Mouse (Mus musculus) CH12.LX (cell line): Measurements from ENCODE around the gene Plekha5. TPM values are rescaled to one million over a fixed set of nuclear protein-coding genes. Genes with fewer than 3 reads are reported as not detected.
A peak's percentile ranks its signal among the peaks of the same experiment; 100 is the strongest.

Source experiments
- DNase-seq: peaks from one replicate; pipeline ENCODE4 v3.0.0-alpha.2; 2013; ENCODE audit errors: extremely low read depth
- H3K27ac ChIP-seq: 2 replicates; pipeline ENCODE4 v1.5.1; 2012; ENCODE audit warnings: low read depth, mild to moderate bottlenecking, control low read depth, moderate library complexity; ENCODE audit not compliant: insufficient read depth
- H3K27me3 ChIP-seq: replicated peaks from 2 replicates; pipeline ENCODE3; 2012; ENCODE audit warnings: inconsistent platforms
- H3K36me3 ChIP-seq, 2 experiments: replicated peaks in 1 of 2; 2 replicates each; pipeline versions ENCODE3 to v1.6.1; 2012; ENCODE audit warnings: inconsistent platforms in 1 of 2, low read length in 1 of 2, mild to moderate bottlenecking in 1 of 2, mixed read lengths in 1 of 2, moderate library complexity in 1 of 2; ENCODE audit not compliant: control insufficient read depth in 1 of 2, insufficient read depth in 1 of 2
- H3K4me1 ChIP-seq, 2 experiments: 2 replicates each; pipeline ENCODE4 v1.6.1; 2012; ENCODE audit warnings: inconsistent platforms in 1 of 2, moderate library complexity in 1 of 2; ENCODE audit not compliant: insufficient read depth in 2 of 2, control insufficient read depth in 1 of 2
- H3K4me2 ChIP-seq: 2 replicates; pipeline ENCODE4 v1.6.1; 2012; ENCODE audit warnings: low read depth, mild to moderate bottlenecking, control low read depth; ENCODE audit not compliant: poor library complexity, insufficient read depth, severe bottlenecking
- H3K4me3 ChIP-seq, 3 experiments: fragments of 150-350 bp in 1 of 3; sonication (generic) in 1 of 3; replicated peaks in 1 of 3; 2 replicates each; pipeline versions ENCODE3 to v1.5.1; 2011 to 2012; ENCODE audit warnings: low read depth in 2 of 3, low read length in 2 of 3, mild to moderate bottlenecking in 2 of 3, moderate library complexity in 2 of 3, control low read depth in 1 of 3, improper control_type of control experiment in 1 of 3, inconsistent platforms in 1 of 3, mixed read lengths in 1 of 3; ENCODE audit not compliant: poor library complexity in 1 of 3
- H3K79me2 ChIP-seq: replicated peaks from 2 replicates; pipeline ENCODE4 v1.6.1; 2012; ENCODE audit warnings: mild to moderate bottlenecking, moderate library complexity; ENCODE audit not compliant: control insufficient read depth, poor library complexity, insufficient read depth, severe bottlenecking; ENCODE audit errors: extremely low read depth
- H3K9ac ChIP-seq: 2 replicates; pipeline ENCODE4 v1.6.1; 2012; ENCODE audit warnings: low read depth, mild to moderate bottlenecking, control low read depth, moderate library complexity; ENCODE audit not compliant: insufficient read depth
- H3K9me3 ChIP-seq: replicated peaks from 2 replicates; pipeline ENCODE3; 2012; ENCODE audit warnings: low read length, inconsistent platforms, mixed read lengths
- CHD2 ChIP-seq: IDR thresholded peaks from 2 replicates; pipeline ENCODE4 v1.6.1; 2011; ENCODE audit warnings: low read length, improper control_type of control experiment
- CTCF ChIP-seq, 2 experiments: IDR thresholded peaks in 1 of 2; conservative IDR thresholded peaks in 1 of 2; 2 replicates each; pipeline ENCODE4 v1.5.1; 2011 to 2012; ENCODE audit warnings: low read depth in 2 of 2, low read length in 2 of 2, improper control_type of control experiment in 1 of 2, inconsistent platforms in 1 of 2, mild to moderate bottlenecking in 1 of 2, moderate library complexity in 1 of 2
- EP300 ChIP-seq: IDR thresholded peaks from 2 replicates; pipeline ENCODE4 v1.6.1; 2011; ENCODE audit warnings: low read length, improper control_type of control experiment
- JUND ChIP-seq: conservative IDR thresholded peaks from 2 replicates; pipeline ENCODE4 v1.6.1; 2011; ENCODE audit warnings: low read depth, low read length, improper control_type of control experiment
- KAT2A ChIP-seq: IDR thresholded peaks from 2 replicates; pipeline ENCODE4 v1.6.1; 2012; ENCODE audit warnings: low read length, improper control_type of control experiment, inconsistent platforms; ENCODE audit not compliant: insufficient replicate concordance
- MAX ChIP-seq: IDR thresholded peaks from 2 replicates; pipeline ENCODE4 v1.6.1; 2011; ENCODE audit warnings: low read length, improper control_type of control experiment
- MXI1 ChIP-seq: IDR thresholded peaks from 2 replicates; pipeline ENCODE4 v1.6.1; 2011; ENCODE audit warnings: mild to moderate bottlenecking, low read depth, low read length, improper control_type of control experiment
- NELFE ChIP-seq: IDR thresholded peaks from 2 replicates; pipeline ENCODE4 v1.6.1; 2011; ENCODE audit warnings: low read depth, low read length, improper control_type of control experiment
- NRF1 ChIP-seq: IDR thresholded peaks from 2 replicates; pipeline ENCODE4 v1.6.1; 2014; ENCODE audit warnings: low read depth, mild to moderate bottlenecking, inconsistent platforms, low read length, improper control_type of control experiment, moderate library complexity
- RAD21 ChIP-seq: IDR thresholded peaks from 2 replicates; pipeline ENCODE4 v1.6.1; 2011; ENCODE audit warnings: low read depth, mild to moderate bottlenecking, low read length, improper control_type of control experiment, moderate library complexity
- RCOR1 ChIP-seq: conservative IDR thresholded peaks from 2 replicates; pipeline ENCODE4 v1.6.1; 2012; ENCODE audit warnings: low read depth, mild to moderate bottlenecking, inconsistent platforms, low read length, improper control_type of control experiment
- SMC3 ChIP-seq: IDR thresholded peaks from 2 replicates; pipeline ENCODE4 v1.6.1; 2011; ENCODE audit warnings: low read depth, low read length, improper control_type of control experiment
- TBP ChIP-seq: conservative IDR thresholded peaks from 2 replicates; pipeline ENCODE4 v1.6.1; 2011; ENCODE audit warnings: low read depth, low read length, improper control_type of control experiment
- TCF12 ChIP-seq: IDR thresholded peaks from 2 replicates; pipeline ENCODE4 v1.6.1; 2014; ENCODE audit warnings: low read depth, mild to moderate bottlenecking, inconsistent platforms, low read length, improper control_type of control experiment
- UBTF ChIP-seq: IDR thresholded peaks from 2 replicates; pipeline ENCODE4 v1.6.1; 2012; ENCODE audit warnings: low read depth, mild to moderate bottlenecking, inconsistent platforms, low read length, improper control_type of control experiment, moderate library complexity
- ZC3H11A ChIP-seq: IDR thresholded peaks from 2 replicates; pipeline ENCODE4 v1.6.1; 2012; ENCODE audit warnings: low read depth, mild to moderate bottlenecking, inconsistent platforms, low read length, improper control_type of control experiment
- dilution Hi-C: fragments of 300-500 bp; cut with MboI; formaldehyde crosslinking; loops from 2 replicates; pipeline ENCODE4 v1.14.3; 2020; ENCODE audit warnings: low sequenced_read_pairs; ENCODE audit not compliant: extremely low pct_unique_long_range_greater_than_20kb, extremely low pct_ligation_motif_present
- in situ Hi-C: fragments of 300-500 bp; cut with MboI; formaldehyde crosslinking; loops from 3 replicates; pipeline ENCODE4 v1.14.3; 2019; ENCODE audit warnings: low sequenced_read_pairs, low pct_ligation_motif_present, low pct_unique_long_range_greater_than_20kb, mixed read lengths
- polyA plus RNA-seq: library from polyadenylated mRNA; unstranded; fragments of >175 nt; gene quantifications from 2 replicates; pipeline ENCODE4 v1.2.1, GENCODE M21; 2012; ENCODE audit warnings: low read depth; ENCODE audit not compliant: insufficient read length
- total RNA-seq, 2 experiments: library from RNA; depleted of rRNA; stranded (reverse); fragments of 300-350 nt in 1 of 2; fragments of >200 nt in 1 of 2; gene quantifications; 2 replicates each; pipeline ENCODE4 v1.2.3; 2012 to 2014

Plekha5 gene
- total and polyA plus RNA-seq, 3 experiments = 0.12 to 0.38 (median 0.27) TPM

- no peak overlapping the region for H3K27ac ChIP-seq
- H3K36me3 ChIP-seq = no peaks in the 10 kb centered on the region
- H3K4me1 ChIP-seq = no peaks in the 10 kb centered on the region
- peak; percentile 64 for DNase-seq
- no peaks in the 10 kb centered on the region for H3K79me2 ChIP-seq
- no peak for TF ChIP-seq MXI1
- TF ChIP-seq SMC3 = peak; percentile 55
- no peak for TF ChIP-seq TCF12
- TF ChIP-seq UBTF = no peak
- no peak for TF ChIP-seq TBP
- peak; percentile 66 to 76 for TF ChIP-seq CTCF (conservative IDR thresholded peaks at IDR 0.05 in 1 of 2, IDR thresholded peaks at IDR 0.05 in 1 of 2; ENCODE audit: low read depth in 2 of 2, low read length in 2 of 2)
- no peak for TF ChIP-seq JUND
- TF ChIP-seq RAD21 = peak; percentile 61
- no peak for TF ChIP-seq ZC3H11A
- dilution Hi-C loops = no loop called here
- H3K4me3 ChIP-seq = no peak overlapping the region
- H3K4me2 ChIP-seq = no peak overlapping the region
- in situ Hi-C loops = no loop called here
- H3K27me3 ChIP-seq = peaks cover under 1% of the 10 kb centered on the region
- no peaks in the 10 kb centered on the region for H3K9me3 ChIP-seq
- no peak overlapping the region for H3K9ac ChIP-seq
Measured at GRCm38 (mm10) chr6:140443374-140443773, 19.5 kb downstream of the Plekha5 start.

DNA sequence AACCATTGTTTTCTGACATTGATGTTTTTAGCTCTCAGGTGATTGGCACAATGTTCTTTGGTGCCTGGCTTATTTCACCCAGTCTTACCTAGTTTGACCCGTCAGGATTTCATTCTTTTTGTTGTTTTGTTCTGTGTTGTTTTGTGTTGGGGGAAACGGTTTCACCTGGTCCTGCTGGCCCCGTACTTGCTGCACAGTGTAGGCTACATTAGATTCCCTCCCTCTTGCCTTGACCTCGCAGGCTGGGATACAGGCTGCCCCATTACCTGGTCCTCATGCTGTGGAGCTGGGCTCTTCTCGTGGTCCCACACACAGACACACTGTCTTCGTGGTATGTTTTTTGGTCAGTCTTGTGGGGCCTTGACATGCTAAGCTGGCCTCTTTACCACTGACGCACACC lies 20.3 kb downstream of the Plekha5 start:
- Histone ChIP-seq H3K27me3 (no peaks in the 10 kb centered on the region), H3K9ac (no peak overlapping the region), H3K36me3 (no peaks in the 10 kb centered on the region), H3K4me2 (no peak overlapping the region), H3K4me1 (no peaks in the 10 kb centered on the region), H3K4me3 (no peak overlapping the region), H3K9me3 (no peaks in the 10 kb centered on the region), H3K27ac (no peak overlapping the region), H3K79me2 (no peaks in the 10 kb centered on the region)
- TF ChIP-seq CHD2 (no peak), ZC3H11A (no peak), NRF1 (no peak), KAT2A (no peak)
- dilution Hi-C loops = no loop called here
- no peak for DNase-seq
- in situ Hi-C loops = no loop called here

DNA sequence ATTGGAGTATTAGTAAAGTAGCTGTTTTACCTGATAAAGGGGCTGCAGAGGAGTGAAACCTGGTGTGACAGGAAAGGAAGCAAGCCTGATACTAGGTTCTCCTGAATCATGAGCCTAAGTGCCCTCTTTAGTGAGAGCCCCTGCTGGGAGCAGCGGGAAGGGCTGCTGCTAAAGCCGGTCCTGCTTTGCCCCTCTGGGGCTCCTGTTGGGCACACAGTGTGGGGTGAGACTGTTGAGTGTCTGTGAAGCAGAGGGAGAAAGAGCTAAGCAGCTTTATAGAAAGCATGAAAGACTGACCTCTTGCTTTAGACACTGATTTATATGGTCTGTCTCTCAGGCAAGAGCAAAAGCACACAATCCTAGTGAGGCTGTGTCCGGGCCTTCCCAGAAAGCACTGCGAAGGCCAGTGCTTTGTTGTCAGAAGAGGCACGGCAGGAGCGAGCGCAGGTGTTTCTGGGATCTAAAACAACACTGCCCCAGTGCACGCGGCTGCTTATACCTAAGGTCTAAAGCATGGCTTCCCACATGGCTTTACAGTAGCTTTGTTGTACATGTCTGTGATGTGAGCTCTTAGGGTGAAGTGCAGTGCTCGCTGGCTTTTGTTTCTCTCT lies 21.1 kb downstream of the Plekha5 start:
- H3K4me2 ChIP-seq = no peak overlapping the region

More for the DNA sequence above, 21.1 kb downstream of the Plekha5 start:
- Histone ChIP-seq H3K79me2 (no peaks in the 10 kb centered on the region), H3K4me3 (no peak overlapping the region), H3K9ac (no peak overlapping the region), H3K9me3 (no peaks in the 10 kb centered on the region), H3K27me3 (no peaks in the 10 kb centered on the region), H3K27ac (no peak overlapping the region), H3K4me1 (no peaks in the 10 kb centered on the region), H3K36me3 (no peaks in the 10 kb centered on the region)
- dilution Hi-C loops (no loop called here), in situ Hi-C loops (no loop called here)
- no peak for DNase-seq
- TF ChIP-seq RCOR1 = no peak
- TF ChIP-seq NELFE = no peak
- no peak for TF ChIP-seq NRF1
- TF ChIP-seq EP300 = no peak
- no peak for TF ChIP-seq RAD21
- no peak for TF ChIP-seq CHD2
- no peak for TF ChIP-seq MAX
